Mouse (Mus musculus): ENCODE measurements at regions not wholly inside any gene's neighbourhood (a gene's known extent, or its start where the extent isn't known, plus 50 kb on each side); places are given as distances from the start of the nearest gene placed in this dataset.
"Not testable (repeated sequence)": the region's sequence is repeated elsewhere in the genome, so short reads cannot be mapped to it uniquely, and the experiment has no call there.

GRCm38 (mm10) chr14:86599511-86599910 lies 541.5 kb downstream of the Diaph3 start:
- no peak for DNase-seq (ENCODE audit: low read depth, low spot score)

DNA sequence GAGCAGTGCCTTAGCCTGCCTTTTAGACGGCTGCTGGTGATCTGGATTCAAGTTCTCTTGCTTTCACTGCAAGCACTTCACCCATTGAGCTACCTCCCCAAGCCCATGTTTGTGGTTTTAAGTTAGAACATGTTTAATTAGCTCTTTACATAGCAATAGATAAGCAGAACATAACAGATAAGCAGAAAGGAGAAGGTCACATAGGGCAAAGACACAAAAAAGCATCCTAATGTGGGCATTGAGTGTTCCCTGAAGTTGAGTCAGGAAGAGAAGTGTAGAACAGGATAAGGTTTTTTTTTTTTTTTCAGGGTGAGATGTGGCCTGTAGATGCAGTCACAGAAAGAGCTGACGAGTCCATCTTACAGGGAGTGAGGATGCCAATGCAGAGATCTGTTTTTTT lies 552.5 kb downstream of the Diaph3 start:
- DNase-seq (ENCODE audit: low read depth, low spot score): no peak

- DNase-seq (ENCODE audit: low read depth, low spot score): not testable (repeated sequence)
These were observed 555.1 kb downstream of the Diaph3 start for GRCm38 (mm10) chr14:86585959-86586358.

GRCm38 (mm10) chr14:86562728-86563127 lies 578.3 kb downstream of the Diaph3 start:
- no peak for DNase-seq (ENCODE audit: low read depth, low spot score)

GRCm38 (mm10) chr14:86537992-86538391 lies 603.0 kb downstream of the Diaph3 start:
- no peak for DNase-seq (ENCODE audit: low read depth, low spot score)

- no peak for DNase-seq (ENCODE audit: low read depth, low spot score)
These were observed 604.6 kb downstream of the Diaph3 start for GRCm38 (mm10) chr14:86536341-86537027.

DNA sequence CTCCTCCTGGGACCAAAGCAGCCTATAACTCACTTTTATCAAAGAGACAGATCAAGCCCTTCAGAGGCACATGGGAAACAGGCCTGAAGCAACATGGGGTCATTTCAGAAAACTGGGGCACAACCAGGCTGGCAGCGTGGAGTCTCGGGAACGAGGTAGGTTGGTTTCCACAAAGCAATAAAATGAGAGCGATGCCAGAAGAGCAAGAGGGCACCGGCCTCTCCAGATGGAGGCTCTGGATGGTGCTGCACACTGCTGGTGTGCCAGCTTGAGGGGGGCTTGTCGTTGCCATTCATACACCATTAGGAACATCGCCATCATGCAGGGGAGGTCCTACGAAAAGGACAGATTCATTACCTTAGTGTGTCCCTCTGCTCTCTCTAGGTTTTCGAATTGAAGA lies 630.6 kb downstream of the Diaph3 start:
- DNase-seq (ENCODE audit: low read depth, low spot score): no peak

DNA sequence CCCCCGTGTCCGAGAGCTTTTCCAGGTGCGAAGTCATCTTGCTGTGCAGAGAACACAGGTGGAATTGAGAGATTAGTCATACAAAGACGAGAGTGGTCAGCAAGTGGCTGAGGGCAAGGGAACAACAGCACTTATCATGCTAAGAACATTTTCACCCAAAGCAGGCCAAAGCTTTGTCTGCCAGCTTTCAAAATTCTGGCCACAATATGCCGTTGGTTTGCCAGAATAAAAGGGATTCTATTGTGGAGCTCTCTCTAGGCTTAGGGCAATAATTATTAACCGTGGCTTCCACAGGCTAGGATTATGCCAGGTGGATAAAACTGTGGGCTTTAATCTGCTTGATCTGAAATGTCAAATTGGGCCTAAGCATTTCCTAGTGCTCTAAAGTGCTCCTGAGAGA lies 631.3 kb downstream of the Diaph3 start:
- no peak for DNase-seq (ENCODE audit: low read depth, low spot score)

DNA sequence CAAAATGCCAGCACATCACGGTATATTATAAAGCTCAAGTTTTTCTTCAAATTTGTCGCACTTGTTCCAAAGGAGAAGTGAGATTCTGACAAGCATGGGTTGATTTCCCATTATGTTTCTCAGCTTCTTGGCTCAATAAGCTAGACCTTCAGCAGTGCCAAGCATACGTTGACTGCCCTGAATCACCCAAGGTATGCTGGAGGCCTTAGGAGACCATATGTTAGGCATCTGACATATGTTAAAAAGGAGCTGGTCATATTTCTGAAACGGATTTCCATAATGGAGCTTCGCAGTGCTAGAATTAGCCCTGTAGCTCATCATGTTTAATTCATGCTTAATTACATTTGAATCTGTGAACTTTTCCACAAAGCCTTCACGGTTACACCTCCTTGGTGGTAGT lies 634.7 kb downstream of the Diaph3 start:
- no peak for DNase-seq (ENCODE audit: low read depth, low spot score)

- no peak for DNase-seq (ENCODE audit: low read depth, low spot score)
These were observed 650.2 kb downstream of the Diaph3 start for GRCm38 (mm10) chr14:86490826-86491225.

DNA sequence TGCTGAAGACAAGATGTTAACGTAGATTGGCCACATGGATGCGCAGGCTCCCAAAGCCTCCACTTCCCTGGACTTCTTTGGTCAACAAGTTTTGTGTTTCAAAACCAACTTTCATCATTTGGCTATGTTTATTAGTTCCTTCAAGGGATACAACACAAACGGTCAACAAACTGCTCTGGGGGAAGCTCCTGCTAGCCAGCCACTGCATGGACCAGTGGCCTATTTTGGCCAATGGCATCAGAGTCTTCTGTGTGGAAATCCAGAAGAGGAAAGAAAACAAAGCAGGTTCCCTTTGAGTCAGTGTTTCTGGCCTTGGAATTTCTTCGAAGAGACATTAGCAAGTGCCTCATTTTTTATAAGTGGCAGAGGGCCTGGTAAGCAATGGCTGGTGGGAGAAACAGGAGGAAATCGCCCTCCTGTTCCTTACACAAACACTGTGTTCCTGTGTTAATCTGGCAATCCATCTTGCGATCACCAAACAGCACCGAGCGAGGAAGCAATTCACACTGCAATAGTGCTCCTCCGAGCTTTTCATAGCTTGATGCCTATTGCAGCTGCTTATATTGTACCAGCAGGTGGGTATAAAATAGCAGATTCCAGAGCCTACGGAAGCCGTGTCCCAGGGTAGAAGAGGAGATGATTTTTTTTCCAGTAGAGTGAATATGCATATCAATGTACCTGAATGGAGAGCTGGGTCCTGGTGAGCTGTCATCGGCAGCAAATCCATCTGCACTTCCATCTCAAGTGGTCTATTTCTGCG lies 651.0 kb downstream of the Diaph3 start:
- DNase-seq (ENCODE audit: low read depth, low spot score): no peak

DNA sequence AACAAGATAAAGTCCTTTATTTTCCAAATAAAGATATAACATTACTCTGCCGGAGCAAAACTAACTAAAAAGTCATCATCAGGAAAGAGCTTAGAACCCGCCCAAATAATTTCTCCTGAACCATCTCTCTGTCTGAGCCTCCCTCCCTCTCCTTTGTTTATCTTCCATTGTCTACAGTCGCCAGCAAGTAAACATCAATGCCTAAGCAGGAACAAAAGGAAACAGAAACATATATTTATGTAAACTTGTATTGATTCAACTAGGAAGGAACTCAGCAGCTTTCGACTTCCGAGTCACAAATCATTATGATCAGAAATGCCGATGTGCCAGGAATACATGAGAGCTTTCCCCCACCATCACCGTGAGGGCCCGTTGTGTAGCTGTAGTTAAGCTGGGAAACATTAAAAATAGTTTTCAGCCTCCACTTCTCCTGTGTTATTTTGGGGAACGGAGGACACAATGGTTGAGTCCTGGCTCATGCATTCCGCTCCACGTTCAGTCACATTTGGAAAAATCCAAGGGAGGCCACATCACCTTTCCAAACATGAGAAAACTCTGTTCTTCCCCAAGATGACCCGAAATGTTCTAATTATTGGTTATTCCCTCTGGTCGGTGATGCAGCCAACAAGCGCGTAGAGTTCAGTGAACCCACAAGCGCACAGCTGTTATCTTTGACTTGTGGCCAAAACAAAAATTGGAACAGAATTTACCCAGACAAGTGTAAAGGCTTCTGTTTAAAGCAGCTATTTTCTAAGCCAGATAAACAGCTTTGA lies 651.8 kb downstream of the Diaph3 start:
- no peak for DNase-seq (ENCODE audit: low read depth, low spot score)

DNA sequence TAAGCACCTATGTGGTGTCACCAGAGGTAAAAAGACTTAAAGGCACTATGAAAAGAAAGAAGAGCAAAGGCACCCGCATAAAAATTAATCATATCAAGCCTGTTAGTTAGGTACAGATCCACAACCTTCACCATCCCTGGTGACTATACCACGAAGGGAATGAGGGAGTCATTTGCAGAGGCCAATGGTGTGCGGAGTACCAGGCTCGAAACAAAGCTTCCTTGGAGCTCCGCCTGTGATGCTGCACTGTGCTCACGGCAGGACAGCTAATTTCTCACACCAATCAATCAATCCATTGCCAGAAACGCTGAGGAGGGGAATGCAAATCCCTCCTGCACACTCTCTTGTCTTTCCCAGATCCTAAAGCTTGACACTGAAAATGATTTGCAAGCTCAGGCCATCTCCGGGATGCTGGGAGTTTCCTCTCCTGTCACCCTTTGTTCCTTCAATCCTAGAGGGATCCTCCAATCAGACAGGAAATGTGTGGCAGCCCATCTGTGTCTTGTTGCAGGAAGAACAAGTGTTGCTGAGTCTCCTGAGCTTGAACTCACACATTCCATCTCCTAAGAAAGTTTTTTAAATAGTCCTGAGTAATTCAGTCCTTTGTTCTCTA lies 653.6 kb downstream of the Diaph3 start:
- no peak for DNase-seq (ENCODE audit: low read depth, low spot score)

- no peak for DNase-seq (ENCODE audit: low read depth, low spot score)
These were observed 656.8 kb downstream of the Diaph3 start for GRCm38 (mm10) chr14:86484247-86484646.

DNA sequence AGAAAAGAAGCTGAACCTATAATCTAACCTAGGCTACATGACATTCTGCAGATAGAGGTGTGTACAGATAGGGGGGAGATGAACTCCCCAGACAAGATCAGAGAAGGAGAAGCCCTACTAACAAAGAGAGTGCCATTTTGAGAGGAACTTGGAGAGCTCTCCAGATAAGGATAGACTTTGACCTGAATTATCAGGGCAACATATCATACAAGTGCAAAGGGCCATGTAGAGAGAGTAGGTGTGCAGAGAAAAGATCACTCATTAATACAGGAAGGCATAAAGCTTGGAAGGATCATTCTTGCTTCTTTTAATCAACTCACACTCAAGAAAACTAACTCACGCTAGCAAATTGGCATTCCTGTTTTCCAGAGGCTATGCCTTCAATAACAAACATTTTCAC lies 667.4 kb downstream of the Diaph3 start:
- DNase-seq (ENCODE audit: low read depth, low spot score): no peak

DNA sequence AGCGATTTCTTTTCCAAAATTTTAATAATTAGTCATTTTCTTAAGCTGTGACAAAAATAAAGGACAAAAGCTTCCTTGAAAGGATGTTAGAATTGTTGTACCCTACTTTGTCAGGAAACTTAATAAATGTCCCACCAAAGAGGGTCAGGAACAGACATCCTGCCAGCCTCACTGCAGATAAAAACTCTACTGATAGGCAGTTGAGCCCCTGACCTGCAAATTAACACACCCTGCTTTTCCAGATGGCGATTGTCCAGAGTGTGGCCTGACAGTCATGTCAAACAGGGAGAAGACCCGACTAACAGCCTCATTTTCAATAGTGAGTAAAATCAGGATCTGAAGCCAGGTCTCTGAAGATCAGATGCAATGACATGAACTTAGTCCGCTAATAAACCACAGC lies 670.6 kb downstream of the Diaph3 start:
- no peak for DNase-seq (ENCODE audit: low read depth, low spot score)

GRCm38 (mm10) chr14:86467886-86468463 lies 673.1 kb downstream of the Diaph3 start:
- DNase-seq (ENCODE audit: low read depth, low spot score): no peak

DNA sequence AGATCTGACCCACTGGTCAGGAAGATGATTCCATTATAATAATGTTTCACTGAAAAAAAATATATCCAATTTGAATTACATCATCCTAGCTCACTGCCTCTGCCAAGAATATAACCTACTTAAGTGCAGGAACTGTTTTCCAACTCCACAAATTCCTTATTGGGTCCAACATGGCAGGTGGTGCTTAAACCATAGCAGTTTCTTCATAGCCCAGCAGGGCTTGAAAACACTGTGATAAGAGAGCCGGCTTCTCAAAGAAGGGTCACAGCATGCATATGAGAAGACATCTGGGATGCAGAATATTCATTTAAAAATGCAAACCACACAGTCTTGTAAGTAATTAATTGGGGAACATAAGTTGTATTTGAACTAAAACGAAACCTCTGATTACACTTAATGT lies 677.6 kb downstream of the Diaph3 start:
- no peak for DNase-seq (ENCODE audit: low read depth, low spot score)

- DNase-seq (ENCODE audit: low read depth, low spot score): no peak
These were observed 687.9 kb downstream of the Diaph3 start for GRCm38 (mm10) chr14:86453142-86453541.

DNA sequence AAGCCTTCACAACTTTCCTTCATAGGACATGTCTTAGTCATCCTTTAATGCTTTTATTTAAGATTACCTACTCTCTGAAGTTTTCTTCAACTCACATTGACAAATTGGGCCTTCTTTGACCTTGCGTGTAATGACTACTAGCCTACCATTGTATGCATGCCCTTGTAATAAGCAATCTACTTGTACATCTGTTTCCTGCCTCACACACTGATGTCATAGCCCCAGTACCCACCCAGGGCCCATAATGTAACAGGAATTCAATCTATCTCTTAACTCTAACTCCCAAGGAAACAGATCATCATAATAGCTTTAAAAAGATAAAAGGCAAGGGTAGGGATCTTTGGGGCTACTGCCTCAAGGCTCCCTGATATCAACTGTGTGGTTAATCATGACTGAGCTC lies 690.4 kb downstream of the Diaph3 start:
- no peak for DNase-seq (ENCODE audit: low read depth, low spot score)

GRCm38 (mm10) chr14:86445139-86445538 lies 695.9 kb downstream of the Diaph3 start:
- DNase-seq (ENCODE audit: low read depth, low spot score): no peak
